Comparison of ENCODE assay signal across 8 mouse cellular contexts in genomic region chr8:126661511-126662142, GRCm38 (mm10).
DNase-seq lines count a peak whose midpoint lies in the region; ATAC-seq and TF ChIP-seq lines count a peak whose summit lies in the region.

No protein-coding gene starts in this region.

- no peaks in the 10 kb centered on the region for H3K9me3 ChIP-seq in forebrain, embryonic 13.5 days (replicated peaks)
- no peaks in the 10 kb centered on the region for H3K9me3 ChIP-seq in intestine, embryonic 16.5 days (ENCODE audit: control insufficient read depth, low read length)

- no peak for TF ChIP-seq CTCF in gastrocnemius, adult 2 months (IDR thresholded peaks at IDR 0.05)

- peaks cover 75% of the 10 kb centered on the region for H3K4me1 ChIP-seq in forebrain, embryonic 13.5 days
- H3K4me1 ChIP-seq in intestine, embryonic 16.5 days (ENCODE audit: control insufficient read depth, insufficient read depth, low read length): peaks cover 65% of the 10 kb centered on the region

- H3K4me2 ChIP-seq in forebrain, embryonic 13.5 days: peak overlapping the region; percentile 47; the same call in 1 of the 2 replicates
- H3K4me2 ChIP-seq in intestine, embryonic 16.5 days (ENCODE audit: low read depth, low read length): peak overlapping the region; percentile 39

- no peaks in the 10 kb centered on the region for H3K27me3 ChIP-seq in forebrain, embryonic 13.5 days
- no peaks in the 10 kb centered on the region for H3K27me3 ChIP-seq in intestine, embryonic 16.5 days (replicated peaks; ENCODE audit: control insufficient read depth, insufficient read depth, low read length)

- H3K4me3 ChIP-seq in gastrocnemius, adult 2 months: no peak overlapping the region
- H3K4me3 ChIP-seq in forebrain, embryonic 13.5 days: no peak overlapping the region
- no peak overlapping the region for H3K4me3 ChIP-seq in intestine, embryonic 16.5 days (ENCODE audit: low read length)

- intact Hi-C loops in gastrocnemius, adult 2 months (cut with DNase I): loop anchor here (5.0 kb wide), 1 partner anchor 44 kb away; no protein-coding TSS in a partner anchor

- H3K27ac ChIP-seq in gastrocnemius, adult 2 months: peak overlapping the region; percentile 97
- peak overlapping the region; percentile 93 for H3K27ac ChIP-seq in forebrain, embryonic 13.5 days
- H3K27ac ChIP-seq in intestine, embryonic 16.5 days (ENCODE audit: low read length): peak overlapping the region; percentile 99

- 29% methylated on average over 14 of the region's 14 CpGs for WGBS in forebrain, embryonic 13.5 days
- 21% methylated on average over 14 of the region's 14 CpGs for WGBS in intestine, embryonic 16.5 days

- peak; percentile 57 for DNase-seq in gastrocnemius, adult 2 months
- no peak for DNase-seq in gastrocnemius, adult 18-20 months (ENCODE audit: low spot score)
- peak; percentile 24 for DNase-seq in R1 (ENCODE audit: low read depth, low spot score)
- DNase-seq in naive thymus-derived CD4-positive, alpha-beta T cell, adult 2 months (ENCODE audit: low read depth): peak; percentile 32
- DNase-seq in layer of hippocampus, postnatal 25 days (ENCODE audit: extremely low spot score in 1 of 2, low spot score in 1 of 2): no peak
- no peak for DNase-seq in spleen, adult 12 weeks (ENCODE audit: low spot score)

- no peaks in the 10 kb centered on the region for H3K36me3 ChIP-seq in forebrain, embryonic 13.5 days (ENCODE audit: poor library complexity, severe bottlenecking)
- no peaks in the 10 kb centered on the region for H3K36me3 ChIP-seq in intestine, embryonic 16.5 days (ENCODE audit: control insufficient read depth, insufficient read depth, low read length)

- H3K9ac ChIP-seq in forebrain, embryonic 13.5 days: peak overlapping the region; percentile 57; the same call in 1 of the 2 replicates
- peak overlapping the region; percentile 58; the same call in 1 of the 2 replicates for H3K9ac ChIP-seq in intestine, embryonic 16.5 days (ENCODE audit: low read depth, low read length)

- no peak for ATAC-seq in forebrain, embryonic 13.5 days
- ATAC-seq in intestine, embryonic 16.5 days: peak; percentile 16

Comparison
In these comparisons a context has a peak if more than half of its experiments do, and no peak if none do; other contexts are left out.
1. DNase-seq: peak in gastrocnemius, adult 2 months (single experiment), R1 (single experiment) and naive thymus-derived CD4-positive, alpha-beta T cell, adult 2 months (single experiment); none in gastrocnemius, adult 18-20 months (single experiment), layer of hippocampus, postnatal 25 days (0 of 2) and spleen, adult 12 weeks (single experiment).
2. Peak in every context shown above with its lines, with median percentiles within 50 percentile points of each other: H3K27ac ChIP-seq.